Mouse (Mus musculus): ENCODE measurements around the gene Wnt5b. TPM values are rescaled to one million over a fixed set of nuclear protein-coding genes. Genes with fewer than 3 reads are reported as not detected.

Wnt5b gene
- polyA plus RNA-seq, 1 experiment from 2014 or later: 11.4 TPM

DNA sequence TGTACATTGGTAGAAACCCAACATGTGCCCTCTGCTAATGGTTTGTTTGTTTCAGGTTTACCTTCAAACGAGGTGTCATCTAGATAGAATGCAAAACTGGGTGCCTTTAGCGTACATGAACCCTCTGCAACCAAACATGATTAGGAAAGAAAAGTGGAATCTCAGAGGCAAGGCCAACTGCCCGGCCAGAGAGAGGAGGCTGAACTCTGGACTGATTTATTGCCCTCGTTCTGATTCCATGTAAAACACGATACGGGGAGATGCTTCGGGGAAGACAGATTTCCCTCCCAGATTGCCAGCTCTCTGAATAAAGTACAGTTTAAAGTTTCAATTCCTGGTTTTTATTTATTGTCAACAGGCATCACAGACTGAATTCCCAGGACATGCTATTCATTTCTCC lies 138.8 kb downstream of the Wnt5b start:
- Histone ChIP-seq H3K4me2 (ENCODE audit: low read depth, low read length) (no peak overlapping the region), H3K27ac (replicated peaks; ENCODE audit: low read depth, low read length) (no peak overlapping the region), H3K9ac (ENCODE audit: low read depth, low read length) (no peak overlapping the region), H3K4me1 (ENCODE audit: control insufficient read depth, insufficient read depth, low read length) (no peaks in the 10 kb centered on the region), H3K36me3 (ENCODE audit: control insufficient read depth, insufficient read depth, low read length) (no peaks in the 10 kb centered on the region), H3K27me3 (replicated peaks; ENCODE audit: control insufficient read depth, insufficient read depth, low read length) (no peaks in the 10 kb centered on the region), H3K9me3 (ENCODE audit: control insufficient read depth, low read length) (no peaks in the 10 kb centered on the region), H3K4me3 (ENCODE audit: low read depth, low read length) (no peak overlapping the region)
- no peak for ATAC-seq (ENCODE audit: low read depth)
- no peak for DNase-seq (ENCODE audit: low spot score)
- 78% methylated on average over 7 of the region's 7 CpGs for WGBS

DNA sequence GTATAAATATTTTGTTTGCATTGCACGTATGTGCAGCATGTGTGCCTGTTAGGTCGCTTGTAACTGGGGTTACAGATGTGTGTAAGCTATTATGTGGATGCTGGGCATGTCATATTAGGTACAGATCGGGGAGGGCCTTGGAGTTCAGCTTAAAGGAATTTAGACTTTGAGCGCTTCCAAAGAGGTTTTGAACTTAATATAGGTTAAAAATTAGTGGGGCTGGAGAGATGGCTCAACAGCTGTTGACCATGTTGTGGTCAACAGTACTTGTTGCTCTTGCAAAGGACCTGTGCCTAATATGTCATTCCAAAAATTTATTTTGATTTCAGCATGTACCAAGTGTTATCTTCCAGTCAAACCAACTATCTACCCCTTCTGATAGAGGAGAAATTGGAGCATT lies 139.3 kb downstream of the Wnt5b start:
- H3K4me3 ChIP-seq (ENCODE audit: low read depth, low read length): no peak overlapping the region
- H3K27me3 ChIP-seq (replicated peaks; ENCODE audit: control insufficient read depth, insufficient read depth, low read length): no peaks in the 10 kb centered on the region
- H3K4me2 ChIP-seq (ENCODE audit: low read depth, low read length): no peak overlapping the region
- no peaks in the 10 kb centered on the region for H3K4me1 ChIP-seq (ENCODE audit: control insufficient read depth, insufficient read depth, low read length)
- 71% methylated on average over 4 of the region's 4 CpGs for WGBS
- ATAC-seq (ENCODE audit: low read depth) (no peak), DNase-seq (ENCODE audit: low spot score) (no peak)
- H3K9me3 ChIP-seq (ENCODE audit: control insufficient read depth, low read length): no peaks in the 10 kb centered on the region
- H3K36me3 ChIP-seq (ENCODE audit: control insufficient read depth, insufficient read depth, low read length): no peaks in the 10 kb centered on the region
- no peak overlapping the region for H3K27ac ChIP-seq (replicated peaks; ENCODE audit: low read depth, low read length)
- no peak overlapping the region for H3K9ac ChIP-seq (ENCODE audit: low read depth, low read length)

DNA sequence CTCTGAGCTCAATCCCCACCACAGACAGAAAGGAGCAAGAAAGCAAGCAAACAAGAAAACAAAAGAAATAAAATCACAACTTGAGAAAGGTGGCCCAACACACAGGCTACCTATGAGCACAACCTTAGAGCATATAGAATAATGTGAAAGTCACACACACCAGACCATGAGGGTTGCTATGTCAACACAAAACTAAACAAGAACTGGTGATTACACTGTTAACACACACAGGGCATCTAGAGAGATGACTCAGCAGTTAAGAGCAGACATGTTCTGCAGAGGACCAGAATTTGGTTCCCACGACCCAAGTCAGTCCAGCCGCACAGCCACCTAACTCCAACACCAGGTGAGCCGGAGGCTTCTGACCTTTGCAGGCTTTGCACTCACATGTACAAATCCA lies 141.2 kb downstream of the Wnt5b start:
- H3K4me3 ChIP-seq (ENCODE audit: low read depth, low read length): no peak overlapping the region
- H3K9ac ChIP-seq (ENCODE audit: low read depth, low read length): no peak overlapping the region
- no peaks in the 10 kb centered on the region for H3K9me3 ChIP-seq (ENCODE audit: control insufficient read depth, low read length)
- H3K27ac ChIP-seq (replicated peaks; ENCODE audit: low read depth, low read length): no peak overlapping the region
- H3K4me2 ChIP-seq (ENCODE audit: low read depth, low read length): no peak overlapping the region
- H3K4me1 ChIP-seq (ENCODE audit: control insufficient read depth, insufficient read depth, low read length): no peaks in the 10 kb centered on the region
- no peak for DNase-seq (ENCODE audit: low spot score)
- H3K27me3 ChIP-seq (replicated peaks; ENCODE audit: control insufficient read depth, insufficient read depth, low read length): no peaks in the 10 kb centered on the region
- no peak for ATAC-seq (ENCODE audit: low read depth)
- no peaks in the 10 kb centered on the region for H3K36me3 ChIP-seq (ENCODE audit: control insufficient read depth, insufficient read depth, low read length)
- WGBS: 84% methylated on average over 3 of the region's 3 CpGs

DNA sequence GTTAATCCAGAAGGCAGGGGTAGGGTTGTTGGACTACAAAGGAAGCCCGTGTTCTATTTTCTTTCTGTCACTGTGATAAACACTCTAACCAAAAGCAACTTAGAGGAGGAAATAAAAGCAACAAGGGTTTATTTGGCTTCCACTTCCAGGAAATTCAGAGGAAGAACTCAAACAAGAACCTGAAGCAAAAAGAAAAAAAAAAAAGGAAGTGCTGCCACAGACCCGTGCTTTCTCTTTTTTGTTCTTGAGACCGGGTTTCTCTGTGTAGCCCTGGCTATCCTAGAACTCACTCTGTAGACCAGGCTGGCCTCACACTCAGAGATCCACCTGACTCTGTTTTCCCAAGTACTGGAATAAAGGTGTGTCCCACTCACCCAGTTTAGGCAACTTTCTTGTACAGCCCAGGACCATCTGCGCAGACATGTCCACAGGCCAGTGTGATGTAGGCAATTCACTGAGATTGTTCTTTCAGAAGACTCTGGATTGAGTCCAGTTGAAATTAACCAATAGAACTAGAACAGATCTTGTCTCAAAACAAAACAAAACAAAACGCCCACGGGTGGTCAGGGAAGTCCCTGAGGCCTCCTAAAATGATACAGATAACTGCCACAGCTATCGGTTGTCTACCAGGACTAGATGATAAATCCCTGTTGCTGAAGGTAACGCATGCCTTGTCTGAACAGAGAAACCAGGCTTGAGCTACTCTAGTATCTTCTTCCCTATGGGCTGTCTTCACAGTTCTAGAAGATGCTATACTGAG lies 142.4 kb downstream of the Wnt5b start:
- H3K27me3 ChIP-seq (replicated peaks; ENCODE audit: control insufficient read depth, insufficient read depth, low read length): no peaks in the 10 kb centered on the region
- H3K36me3 ChIP-seq (ENCODE audit: control insufficient read depth, insufficient read depth, low read length): no peaks in the 10 kb centered on the region
- no peak overlapping the region for H3K9ac ChIP-seq (ENCODE audit: low read depth, low read length)
- ATAC-seq (ENCODE audit: low read depth) (no peak), DNase-seq (ENCODE audit: low spot score) (no peak)
- no peak overlapping the region for H3K27ac ChIP-seq (replicated peaks; ENCODE audit: low read depth, low read length)
- 85% methylated on average over 8 of the region's 8 CpGs for WGBS
- H3K4me3 ChIP-seq (ENCODE audit: low read depth, low read length): no peak overlapping the region
- H3K9me3 ChIP-seq (ENCODE audit: control insufficient read depth, low read length): no peaks in the 10 kb centered on the region
- no peak overlapping the region for H3K4me2 ChIP-seq (ENCODE audit: low read depth, low read length)
- H3K4me1 ChIP-seq (ENCODE audit: control insufficient read depth, insufficient read depth, low read length): no peaks in the 10 kb centered on the region

DNA sequence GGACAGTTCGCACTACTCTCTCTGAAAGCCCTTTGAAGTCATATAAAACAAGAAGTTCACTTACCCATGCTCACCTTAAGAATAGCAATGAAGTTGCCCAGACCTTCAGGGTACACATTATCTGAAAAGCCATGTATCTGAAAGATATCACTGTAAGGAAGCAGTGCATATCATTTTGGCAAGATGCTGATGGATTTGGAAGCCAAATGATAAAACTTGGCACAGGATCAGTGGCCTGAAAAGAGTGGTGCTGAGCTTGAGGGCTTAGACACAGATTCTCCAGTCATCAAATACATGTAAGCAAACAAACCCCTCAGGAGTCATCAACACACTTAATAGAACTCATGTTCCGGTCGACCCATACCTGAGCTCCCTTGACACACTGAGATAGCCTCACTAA lies 143.5 kb downstream of the Wnt5b start:
- Histone ChIP-seq H3K27ac (replicated peaks; ENCODE audit: low read depth, low read length) (no peak overlapping the region), H3K36me3 (ENCODE audit: control insufficient read depth, insufficient read depth, low read length) (no peaks in the 10 kb centered on the region), H3K9me3 (ENCODE audit: control insufficient read depth, low read length) (no peaks in the 10 kb centered on the region), H3K9ac (ENCODE audit: low read depth, low read length) (no peak overlapping the region), H3K4me1 (ENCODE audit: control insufficient read depth, insufficient read depth, low read length) (no peaks in the 10 kb centered on the region), H3K4me2 (ENCODE audit: low read depth, low read length) (no peak overlapping the region), H3K27me3 (replicated peaks; ENCODE audit: control insufficient read depth, insufficient read depth, low read length) (no peaks in the 10 kb centered on the region), H3K4me3 (ENCODE audit: low read depth, low read length) (no peak overlapping the region)
- ATAC-seq (ENCODE audit: low read depth) (no peak), DNase-seq (ENCODE audit: low spot score) (no peak)
- 83% methylated on average over 3 of the region's 3 CpGs for WGBS

DNA sequence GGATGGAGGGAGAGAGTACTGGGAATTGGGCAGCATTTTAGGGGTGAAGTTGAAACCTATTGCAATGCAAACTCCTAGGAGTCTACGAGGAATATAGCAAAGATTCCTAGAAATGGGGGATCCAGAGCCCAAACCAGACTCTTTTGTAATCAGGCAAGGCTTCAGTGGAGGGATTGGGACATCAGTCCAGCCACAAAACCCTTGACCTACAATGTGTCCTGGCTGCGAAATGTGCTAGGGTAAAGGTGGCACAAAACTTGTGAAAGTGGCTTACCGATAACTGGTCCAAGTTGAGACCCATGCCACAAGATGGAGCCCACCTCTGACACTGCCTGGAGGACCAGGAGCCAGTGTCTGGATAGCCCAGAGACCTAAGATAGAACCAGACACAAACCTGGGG lies 144.8 kb downstream of the Wnt5b start:
- Histone ChIP-seq H3K4me3 (ENCODE audit: low read depth, low read length) (no peak overlapping the region), H3K36me3 (ENCODE audit: control insufficient read depth, insufficient read depth, low read length) (no peaks in the 10 kb centered on the region), H3K27ac (replicated peaks; ENCODE audit: low read depth, low read length) (no peak overlapping the region), H3K4me2 (ENCODE audit: low read depth, low read length) (no peak overlapping the region), H3K9ac (ENCODE audit: low read depth, low read length) (no peak overlapping the region), H3K4me1 (ENCODE audit: control insufficient read depth, insufficient read depth, low read length) (no peaks in the 10 kb centered on the region), H3K9me3 (ENCODE audit: control insufficient read depth, low read length) (no peaks in the 10 kb centered on the region), H3K27me3 (replicated peaks; ENCODE audit: control insufficient read depth, insufficient read depth, low read length) (no peaks in the 10 kb centered on the region)
- DNase-seq (ENCODE audit: low spot score): no peak
- no peak for ATAC-seq (ENCODE audit: low read depth)
- 88% methylated on average over 3 of the region's 3 CpGs for WGBS

DNA sequence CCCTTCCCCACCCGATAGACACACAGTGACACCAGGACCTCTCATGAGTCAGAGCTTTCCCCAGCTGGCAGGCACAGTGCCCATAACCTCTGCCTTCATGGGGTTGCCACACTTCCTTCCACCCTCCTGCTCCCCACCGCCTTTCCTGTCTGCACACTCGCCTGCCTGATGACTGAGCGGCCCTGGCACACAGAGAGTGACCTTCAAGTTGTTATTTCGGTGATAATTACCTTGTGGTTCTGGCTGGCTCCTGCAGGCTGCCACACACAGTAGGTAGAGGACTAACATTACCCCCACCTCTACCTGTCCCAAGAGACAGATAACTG lies 147.9 kb downstream of the Wnt5b start:
- Histone ChIP-seq H3K9ac (ENCODE audit: low read depth, low read length) (no peak overlapping the region), H3K27me3 (replicated peaks; ENCODE audit: control insufficient read depth, insufficient read depth, low read length) (no peaks in the 10 kb centered on the region), H3K4me3 (ENCODE audit: low read depth, low read length) (no peak overlapping the region), H3K4me2 (ENCODE audit: low read depth, low read length) (no peak overlapping the region), H3K27ac (replicated peaks; ENCODE audit: low read depth, low read length) (no peak overlapping the region), H3K36me3 (ENCODE audit: control insufficient read depth, insufficient read depth, low read length) (no peaks in the 10 kb centered on the region), H3K9me3 (ENCODE audit: control insufficient read depth, low read length) (no peaks in the 10 kb centered on the region), H3K4me1 (ENCODE audit: control insufficient read depth, insufficient read depth, low read length) (no peaks in the 10 kb centered on the region)
- 62% methylated on average over 5 of the region's 5 CpGs for WGBS
- ATAC-seq (ENCODE audit: low read depth): no peak
- peak; percentile 25 for DNase-seq (ENCODE audit: low spot score)

DNA sequence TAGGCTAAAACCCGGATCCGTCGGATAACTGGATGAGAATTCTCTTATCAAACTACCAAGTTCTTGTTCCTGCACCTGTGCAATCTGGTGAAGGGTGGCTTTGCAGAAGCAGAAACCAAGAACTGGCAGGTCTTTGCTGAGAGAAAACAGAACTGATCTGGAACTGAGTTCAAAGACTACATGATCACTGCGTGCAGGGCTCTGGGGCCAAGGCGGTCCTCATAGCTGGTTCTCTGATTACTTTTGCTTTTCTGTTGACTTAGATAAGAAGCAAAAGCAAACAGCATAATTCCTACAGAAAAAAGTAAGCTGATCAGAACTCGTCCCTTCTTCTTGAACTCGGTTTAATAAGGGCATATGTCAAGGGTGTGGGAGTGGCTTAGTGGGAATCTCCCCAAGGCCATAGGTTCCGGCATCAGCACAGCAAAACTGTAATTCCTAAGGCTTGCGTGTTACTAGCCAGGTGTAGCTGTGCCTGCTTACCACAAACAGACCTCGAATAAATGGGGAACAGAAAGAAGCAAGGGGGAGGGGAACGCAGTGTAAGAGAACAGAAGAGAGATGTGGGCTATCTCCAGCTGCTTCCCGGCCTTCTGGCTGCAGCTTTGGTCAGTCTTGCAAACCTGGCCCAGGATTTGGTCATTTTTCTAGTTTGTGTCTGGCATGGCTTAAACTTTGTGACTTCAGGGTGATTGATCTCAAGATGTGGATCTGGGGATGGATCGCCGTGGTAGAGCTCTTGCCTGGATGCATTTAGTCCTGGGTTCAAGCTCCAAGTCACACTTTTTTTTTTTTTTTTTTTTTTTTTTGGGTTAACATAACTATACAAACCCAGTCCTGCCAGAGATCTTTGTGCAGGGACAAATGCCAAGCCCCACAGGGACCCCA lies 148.5 kb downstream of the Wnt5b start:
- Histone ChIP-seq H3K27me3 (replicated peaks; ENCODE audit: control insufficient read depth, insufficient read depth, low read length) (no peaks in the 10 kb centered on the region), H3K27ac (replicated peaks; ENCODE audit: low read depth, low read length) (no peak overlapping the region), H3K4me3 (ENCODE audit: low read depth, low read length) (no peak overlapping the region), H3K4me1 (ENCODE audit: control insufficient read depth, insufficient read depth, low read length) (no peaks in the 10 kb centered on the region), H3K9me3 (ENCODE audit: control insufficient read depth, low read length) (no peaks in the 10 kb centered on the region), H3K36me3 (ENCODE audit: control insufficient read depth, insufficient read depth, low read length) (no peaks in the 10 kb centered on the region), H3K9ac (ENCODE audit: low read depth, low read length) (no peak overlapping the region), H3K4me2 (ENCODE audit: low read depth, low read length) (no peak overlapping the region)
- ATAC-seq (ENCODE audit: low read depth): no peak
- no peak for DNase-seq (ENCODE audit: low spot score)
- 75% methylated on average over 14 of the region's 14 CpGs for WGBS

DNA sequence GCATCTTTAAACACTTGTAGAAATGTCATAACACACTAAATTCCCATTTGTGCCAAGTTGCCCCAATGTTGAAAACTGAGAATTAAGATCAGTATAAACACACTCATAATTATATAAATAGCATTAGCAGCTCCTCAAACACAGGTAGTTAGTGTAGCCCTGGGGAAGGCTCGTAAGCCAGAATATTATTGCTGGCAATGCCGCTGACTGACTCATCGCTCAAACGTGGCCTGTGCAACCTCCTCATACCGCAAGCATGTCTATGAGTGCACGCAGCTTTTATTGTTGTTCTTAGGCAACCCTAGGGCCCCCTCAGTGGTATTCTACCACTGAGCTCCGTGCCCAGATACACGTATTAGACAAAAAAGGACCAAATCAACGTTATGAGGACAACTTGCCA lies 151.3 kb downstream of the Wnt5b start:
- H3K4me1 ChIP-seq (ENCODE audit: control insufficient read depth, insufficient read depth, low read length): no peaks in the 10 kb centered on the region

More for the DNA sequence above, 151.3 kb downstream of the Wnt5b start:
- ATAC-seq (ENCODE audit: low read depth): no peak
- Histone ChIP-seq H3K27me3 (replicated peaks; ENCODE audit: control insufficient read depth, insufficient read depth, low read length) (no peaks in the 10 kb centered on the region), H3K4me3 (ENCODE audit: low read depth, low read length) (no peak overlapping the region), H3K4me2 (ENCODE audit: low read depth, low read length) (no peak overlapping the region), H3K9ac (ENCODE audit: low read depth, low read length) (no peak overlapping the region), H3K27ac (replicated peaks; ENCODE audit: low read depth, low read length) (no peak overlapping the region), H3K9me3 (ENCODE audit: control insufficient read depth, low read length) (no peaks in the 10 kb centered on the region), H3K36me3 (ENCODE audit: control insufficient read depth, insufficient read depth, low read length) (no peaks in the 10 kb centered on the region)
- WGBS: 75% methylated on average over 9 of the region's 9 CpGs
- no peak for DNase-seq (ENCODE audit: low spot score)

Measured in embryonic facial prominence, embryonic 14.5 days (tissue).